Mouse (Mus musculus) frontal cortex, postnatal 10 days (tissue): ENCODE measurements around the gene Cacna1d.

ENCODE experiments used
- DNase-seq, 2 experiments: peaks; one replicate each; pipeline ENCODE4 v3.0.0; 2022; ENCODE audit warnings: low spot score in 2 of 2, mixed read lengths in 1 of 2

Cacna1d gene

GRCm38 (mm10) chr14:30270350-30270749 lies 220.9 kb downstream of the Cacna1d start:
- no peak for DNase-seq

GRCm38 (mm10) chr14:30265728-30266127 lies 225.5 kb downstream of the Cacna1d start:
- DNase-seq, result no peak

- DNase-seq, result no peak
These were observed 229.5 kb downstream of the Cacna1d start for GRCm38 (mm10) chr14:30261561-30262251.

GRCm38 (mm10) chr14:30257626-30258025 lies 233.6 kb downstream of the Cacna1d start:
- no peak for DNase-seq

GRCm38 (mm10) chr14:30256486-30256885 lies 234.8 kb downstream of the Cacna1d start:
- DNase-seq, result no peak

- DNase-seq, result no peak
These were observed 235.4 kb downstream of the Cacna1d start for GRCm38 (mm10) chr14:30255701-30256400.

- DNase-seq, result no peak
These were observed 236.5 kb downstream of the Cacna1d start for GRCm38 (mm10) chr14:30254776-30255175.

GRCm38 (mm10) chr14:30252824-30253223 lies 238.4 kb downstream of the Cacna1d start:
- DNase-seq, result no peak

DNA sequence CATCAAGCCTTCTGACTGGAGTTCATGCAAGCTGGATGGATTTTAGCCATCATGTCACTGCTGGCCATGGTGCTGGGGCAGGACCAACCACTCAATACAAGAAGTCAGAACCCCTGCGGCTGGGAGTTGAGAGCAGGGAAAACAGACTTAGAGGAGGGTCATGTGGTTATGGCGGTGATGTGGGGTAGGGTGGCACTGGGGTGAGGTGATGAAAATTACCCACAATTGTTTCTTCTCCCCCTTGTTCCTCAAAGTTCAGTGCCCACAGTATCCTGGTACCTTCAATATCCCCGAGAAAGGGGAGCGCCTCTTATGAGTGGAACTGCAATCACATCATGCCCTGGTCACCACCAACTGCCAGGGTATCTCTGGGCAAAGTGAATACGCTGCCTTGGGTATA lies 239.9 kb downstream of the Cacna1d start:
- DNase-seq, result no peak

- DNase-seq, result peak in 1 of 2 experiments; percentile 2
These were observed 241.7 kb downstream of the Cacna1d start for GRCm38 (mm10) chr14:30249591-30249990.

GRCm38 (mm10) chr14:30248811-30249210 lies 242.4 kb downstream of the Cacna1d start:
- peak in 1 of 2 experiments; percentile 7 for DNase-seq

DNA sequence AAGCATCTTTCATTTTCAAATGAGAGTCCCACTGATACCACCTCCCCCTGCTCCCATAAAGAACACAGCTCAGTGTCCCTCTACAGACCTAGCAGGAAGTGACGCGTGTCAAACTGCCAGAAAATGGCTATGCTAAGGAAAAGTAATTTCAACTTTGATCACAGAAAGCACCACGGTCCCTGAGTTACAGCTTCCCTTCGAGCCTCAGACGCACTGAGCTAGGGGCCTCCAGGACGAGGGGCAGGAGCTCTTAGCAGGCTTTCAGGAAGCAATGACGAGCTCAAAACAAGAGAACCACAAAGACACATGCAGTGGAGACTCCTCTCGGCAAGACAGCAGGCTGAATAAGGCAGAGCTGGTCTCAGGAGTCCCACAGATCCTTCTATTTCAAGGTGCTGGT lies 243.1 kb downstream of the Cacna1d start:
- DNase-seq, result peak in 1 of 2 experiments; percentile 2

DNA sequence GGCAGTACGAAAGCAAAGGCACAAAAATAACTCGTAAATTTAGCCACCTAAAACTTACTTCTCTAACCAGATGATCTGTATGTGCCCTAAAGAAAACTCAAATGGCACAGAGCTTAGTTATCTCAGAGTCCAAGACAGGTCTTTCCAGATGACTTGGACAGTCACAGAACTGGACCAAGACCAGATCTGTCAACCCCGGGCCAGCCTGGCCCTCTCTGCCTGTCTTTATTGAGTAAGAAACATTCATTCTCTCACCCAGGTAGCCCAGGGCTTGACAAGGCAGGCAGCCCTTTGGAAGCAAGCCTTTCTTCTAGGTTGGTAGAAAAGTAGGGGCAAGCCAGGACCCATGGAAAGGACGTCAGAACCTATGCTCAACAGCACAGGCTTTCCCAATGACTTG lies 243.6 kb downstream of the Cacna1d start:
- DNase-seq, result peak in 1 of 2 experiments; percentile 3

DNA sequence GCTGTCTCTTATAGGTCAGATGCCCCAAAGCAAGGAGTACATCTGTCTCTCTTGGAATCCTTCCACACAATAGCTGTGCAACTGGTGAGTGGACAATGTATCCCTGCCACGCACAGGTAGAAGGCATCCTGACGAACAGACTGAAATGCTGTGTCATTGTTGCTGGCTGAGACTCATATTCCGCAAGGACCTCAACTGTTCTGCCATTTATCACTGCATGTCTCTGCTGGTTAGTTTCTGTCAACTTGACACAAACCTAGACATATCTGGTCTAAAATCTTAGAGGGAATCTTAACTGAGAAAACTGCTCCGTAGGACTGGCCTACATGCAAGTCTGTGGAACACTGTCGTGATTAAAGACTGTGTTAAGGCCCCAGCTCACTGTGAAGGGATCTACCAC lies 246.5 kb downstream of the Cacna1d start:
- DNase-seq, result no peak

GRCm38 (mm10) chr14:30242818-30243205 lies 248.4 kb downstream of the Cacna1d start:
- DNase-seq, result no peak

DNA sequence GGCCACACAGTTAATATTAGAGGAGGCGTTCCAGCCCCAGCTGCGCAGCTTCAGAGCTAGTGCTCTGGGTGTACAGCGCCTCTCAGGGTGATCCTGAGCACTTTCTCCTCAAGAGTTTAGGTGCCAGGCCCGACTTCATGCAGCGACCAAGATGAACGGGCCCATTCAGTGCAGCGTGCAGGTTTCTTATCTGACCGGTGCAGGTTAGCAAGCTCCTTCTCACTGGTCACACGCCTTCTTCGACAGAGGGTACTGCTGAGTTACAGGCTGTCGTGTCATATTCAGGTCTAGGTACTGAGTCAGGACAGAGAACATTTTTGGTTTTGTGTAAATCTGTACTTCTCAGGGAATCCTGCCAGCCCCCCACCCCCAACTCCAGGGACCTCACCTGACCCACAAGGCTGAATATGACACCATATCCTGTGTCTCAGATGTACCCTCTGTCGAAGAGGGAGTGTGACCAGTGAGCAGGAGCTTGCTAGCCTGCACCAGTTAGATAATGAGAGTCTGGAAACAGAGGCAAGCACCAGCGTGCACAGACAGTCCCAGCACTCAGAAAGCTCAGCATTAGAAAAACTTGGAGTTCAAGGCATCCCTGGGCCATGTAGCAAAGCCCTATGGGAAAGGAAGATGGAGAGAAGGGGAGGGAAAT lies 249.0 kb downstream of the Cacna1d start:
- no peak for DNase-seq

GRCm38 (mm10) chr14:30240916-30241515 lies 250.2 kb downstream of the Cacna1d start:
- no peak for DNase-seq

GRCm38 (mm10) chr14:30238807-30239206 lies 252.4 kb downstream of the Cacna1d start:
- no peak for DNase-seq

DNA sequence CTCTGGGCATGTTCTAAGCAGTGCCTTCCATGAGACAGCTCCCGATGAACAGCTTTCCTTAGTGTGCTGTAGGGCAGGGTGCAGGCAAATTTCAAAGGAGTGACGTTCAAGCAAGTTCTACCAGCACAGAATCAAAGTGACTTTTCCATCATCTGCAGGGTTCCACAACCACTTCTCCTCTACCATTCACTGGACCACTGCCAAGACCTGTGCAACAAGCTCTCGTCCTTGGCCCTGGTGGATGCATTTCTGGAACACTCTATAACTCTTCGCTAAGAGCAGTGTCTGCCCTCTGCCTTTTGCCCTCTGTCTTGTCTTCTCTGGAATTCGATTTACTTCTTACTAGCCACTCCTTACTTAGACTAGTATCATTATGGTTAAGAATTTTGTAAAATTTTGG lies 266.1 kb downstream of the Cacna1d start:
- no peak for DNase-seq

GRCm38 (mm10) chr14:30222101-30222500 lies 269.2 kb downstream of the Cacna1d start:
- peak in 1 of 2 experiments; percentile 1 for DNase-seq

GRCm38 (mm10) chr14:30219851-30220250 lies 271.4 kb downstream of the Cacna1d start:
- peak in 1 of 2 experiments; percentile 3 for DNase-seq

DNA sequence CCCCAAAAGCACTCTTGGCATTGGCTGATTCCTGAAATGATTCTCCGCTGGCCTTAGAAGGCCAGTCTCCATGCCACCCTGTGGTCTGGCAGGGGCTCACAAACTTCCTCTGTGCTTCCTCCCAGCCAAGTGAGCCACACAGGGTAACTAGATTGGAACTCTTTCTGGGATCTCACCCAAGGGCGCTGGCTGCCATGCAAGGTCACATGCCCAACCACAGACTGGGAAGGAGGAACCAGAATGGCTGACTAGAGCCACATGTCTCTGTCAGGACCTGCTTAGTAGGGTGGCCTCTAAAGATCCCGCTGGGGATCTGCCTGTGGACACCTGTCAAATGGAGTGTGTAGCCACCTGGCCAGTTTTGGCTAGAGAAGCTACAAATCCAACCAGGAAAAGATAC lies 273.1 kb downstream of the Cacna1d start:
- peak; percentile 45 to 57 for DNase-seq
